Mouse (Mus musculus) adrenal gland, postnatal 10 days (tissue): ENCODE data around the gene Cmip. TPM values are rescaled to one million over a fixed set of nuclear protein-coding genes. Genes with fewer than 3 reads are reported as not detected.

Experiments
- DNase-seq: peaks from one replicate; pipeline ENCODE4 v3.0.0; 2021; ENCODE audit warnings: mixed read lengths
- total RNA-seq, 2 experiments: library from RNA; stranded (reverse); gene quantifications; 2 replicates each; pipeline ENCODE4 v1.2.3; 2021

The Cmip gene
- total RNA-seq, 2 experiments from 2014 or later, result 77.7 to 82.3 TPM

GRCm38 (mm10) chr8:117257821-117258575 is 1.1 kb downstream of the Cmip start:
- DNase-seq, result peak; percentile 45

GRCm38 (mm10) chr8:117258576-117259040 is 1.7 kb downstream of the Cmip start:
- peak; percentile 41 for DNase-seq

DNA sequence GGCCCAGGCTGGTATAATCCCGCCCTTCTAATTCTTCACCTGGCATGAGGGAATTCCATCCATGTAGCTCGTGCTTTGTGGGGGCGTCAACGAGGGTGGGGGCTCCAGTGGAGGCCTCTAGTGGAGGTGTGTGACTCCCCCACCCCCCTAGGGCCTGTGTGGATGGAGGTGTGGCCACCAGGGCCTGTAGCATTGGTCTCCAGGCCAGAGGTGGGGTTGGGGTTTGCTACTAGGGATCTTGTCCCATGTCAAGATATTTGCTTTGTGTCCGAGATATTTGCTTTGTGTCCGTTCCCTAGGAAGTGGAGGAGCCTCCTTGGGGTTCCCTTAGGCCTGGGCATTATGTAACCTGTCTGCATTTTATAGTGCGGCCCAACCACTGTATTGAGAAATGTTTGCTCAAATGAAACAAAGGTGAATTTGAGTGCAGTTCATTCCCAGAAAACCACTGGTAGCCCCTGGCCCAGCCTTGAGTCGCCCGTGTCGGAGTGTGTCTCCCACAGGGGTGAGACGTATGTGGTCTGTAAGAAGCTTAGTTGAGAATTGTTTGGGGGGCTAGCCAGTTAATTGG is 2.7 kb downstream of the Cmip start:
- DNase-seq, result no peak

GRCm38 (mm10) chr8:117260234-117260929 is 3.5 kb downstream of the Cmip start:
- no peak for DNase-seq

DNA sequence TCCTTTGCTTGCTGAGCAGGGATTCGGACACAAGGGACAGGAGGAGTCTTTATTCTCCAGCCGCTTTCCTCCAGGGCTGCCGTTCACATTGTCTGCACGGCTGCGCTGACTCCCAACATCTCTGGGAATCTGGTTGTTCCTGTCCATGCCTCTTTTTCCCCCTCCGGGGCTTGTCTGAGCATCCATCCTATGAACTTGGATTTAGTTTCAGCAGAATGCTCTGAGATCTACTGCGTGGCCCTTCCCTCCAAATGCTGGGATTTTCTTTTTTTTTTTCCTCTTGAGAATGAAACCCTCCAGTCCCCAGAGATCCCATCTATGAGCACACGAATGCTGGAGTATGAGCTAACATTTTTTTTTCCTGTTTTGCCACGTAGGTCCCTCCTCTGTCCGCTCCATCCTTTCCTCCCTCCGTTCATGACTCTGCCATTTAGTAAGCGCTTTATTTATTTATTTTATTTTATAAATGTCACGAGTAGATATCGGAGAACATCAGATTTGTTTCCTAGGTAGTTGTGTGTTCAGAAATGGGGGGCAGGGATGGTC is 4.1 kb downstream of the Cmip start:
- no peak for DNase-seq

GRCm38 (mm10) chr8:117261702-117262101 is 4.8 kb downstream of the Cmip start:
- DNase-seq, result no peak

DNA sequence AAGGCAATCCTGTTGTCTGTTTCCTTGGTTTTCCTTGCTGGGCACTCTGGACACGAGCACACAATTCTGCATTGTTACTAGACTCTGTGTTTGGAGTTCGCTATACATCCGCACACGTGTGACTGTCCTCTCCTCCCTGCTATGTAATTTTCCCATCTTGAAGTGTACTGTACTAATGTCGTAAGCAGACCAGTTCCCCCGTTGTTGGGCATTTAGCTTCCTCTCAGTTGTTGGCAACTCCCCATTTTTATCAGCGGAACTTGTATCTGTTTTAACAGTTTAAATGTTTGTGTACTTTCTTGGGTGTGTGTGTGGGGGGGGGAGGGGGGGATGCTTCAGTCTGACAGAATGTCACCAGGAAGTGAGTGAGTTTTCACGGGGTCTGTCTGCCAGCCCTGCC is 5.8 kb downstream of the Cmip start:
- DNase-seq, result no peak

- no peak for DNase-seq
These were observed 6.6 kb downstream of the Cmip start for GRCm38 (mm10) chr8:117263442-117263841.

DNA sequence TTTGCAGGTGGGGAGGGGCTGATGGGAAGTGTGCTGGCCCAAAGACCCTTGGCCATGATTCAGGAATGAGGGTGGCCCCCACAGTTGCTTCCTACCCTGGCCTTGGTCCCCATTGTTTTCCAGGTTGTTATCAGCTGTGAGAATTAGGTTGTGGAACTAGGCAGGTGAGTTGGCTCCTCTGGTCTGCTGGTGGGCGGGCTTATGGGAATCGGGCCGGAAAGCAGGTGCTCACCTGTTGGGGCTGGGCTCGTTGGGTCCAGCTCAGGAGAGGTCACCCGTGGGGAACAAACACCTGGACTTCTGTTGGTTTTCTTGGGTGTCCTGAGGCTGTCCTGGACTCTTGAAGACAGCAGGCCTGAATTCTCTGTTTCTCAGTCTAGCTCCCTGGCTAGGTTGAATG is 8.2 kb downstream of the Cmip start:
- no peak for DNase-seq

- peak; percentile 54 for DNase-seq
These were observed 10.7 kb downstream of the Cmip start for GRCm38 (mm10) chr8:117267403-117268129.

GRCm38 (mm10) chr8:117278234-117278633 is 21.4 kb downstream of the Cmip start:
- no peak for DNase-seq

DNA sequence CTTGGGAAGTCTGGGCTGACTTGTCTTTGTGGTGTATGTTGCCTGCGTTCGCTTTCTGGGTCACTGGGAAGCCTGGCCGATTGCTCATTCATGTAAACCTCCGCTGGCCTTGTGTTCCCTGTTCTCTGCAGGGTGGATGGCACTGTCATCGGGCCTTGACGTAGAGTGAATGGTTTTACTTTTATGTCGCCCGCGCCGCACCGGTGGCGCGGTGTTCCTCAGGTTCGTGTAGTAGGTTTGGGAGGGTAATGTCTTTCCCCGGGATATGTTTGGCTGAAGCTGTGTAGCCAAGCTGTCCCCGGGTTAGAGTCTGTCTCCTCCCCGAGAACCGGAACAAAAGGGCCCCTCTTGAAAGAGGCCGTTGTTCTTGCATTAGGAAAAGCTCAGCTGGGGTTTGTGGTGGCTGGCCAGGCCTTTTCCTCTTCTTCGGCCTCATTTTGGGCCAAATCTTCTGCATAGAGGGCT is 21.8 kb downstream of the Cmip start:
- peak; percentile 62 for DNase-seq

DNA sequence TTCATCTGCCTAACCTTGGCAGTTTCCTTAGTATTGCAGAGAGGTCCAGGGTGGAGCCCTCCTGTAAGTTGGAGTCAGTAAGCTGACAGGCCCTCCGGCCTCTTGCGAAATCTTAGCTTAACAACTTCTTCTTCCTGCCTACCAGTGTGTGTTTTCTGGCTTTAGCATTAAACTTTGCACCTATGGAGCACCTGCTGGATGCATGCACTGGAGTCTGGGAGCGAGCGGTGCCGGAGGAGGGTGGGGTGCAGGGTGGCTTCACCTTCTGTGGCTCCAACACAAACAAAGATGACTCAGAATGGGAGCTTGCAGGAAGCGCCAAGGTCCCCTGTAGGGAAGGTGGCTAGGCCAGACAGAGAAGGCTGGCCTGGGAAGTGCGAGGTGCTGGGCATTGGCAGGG is 23.6 kb downstream of the Cmip start:
- DNase-seq, result peak; percentile 65

DNA sequence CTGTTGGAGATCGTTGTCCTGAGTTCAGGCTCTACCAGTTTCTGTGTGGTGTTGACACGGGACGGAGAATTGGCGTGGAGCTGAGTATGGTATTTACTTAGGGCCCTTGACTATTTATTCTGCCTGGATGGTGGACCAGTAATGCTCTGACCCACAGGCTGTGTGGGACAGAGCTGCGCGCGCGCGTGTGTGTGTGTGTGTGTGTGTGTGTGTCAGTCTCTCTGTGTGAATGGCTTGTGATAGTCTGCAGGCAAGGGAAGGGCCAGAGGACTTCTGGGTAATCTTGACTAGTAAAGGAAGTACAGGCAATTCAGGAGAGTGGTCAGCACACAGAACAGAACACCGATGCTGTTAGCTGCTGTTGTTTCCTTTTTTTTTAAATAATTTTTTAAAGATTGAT is 24.8 kb downstream of the Cmip start:
- DNase-seq, result no peak

- DNase-seq, result peak; percentile 59
These were observed 25.5 kb downstream of the Cmip start for GRCm38 (mm10) chr8:117282141-117282950.

DNA sequence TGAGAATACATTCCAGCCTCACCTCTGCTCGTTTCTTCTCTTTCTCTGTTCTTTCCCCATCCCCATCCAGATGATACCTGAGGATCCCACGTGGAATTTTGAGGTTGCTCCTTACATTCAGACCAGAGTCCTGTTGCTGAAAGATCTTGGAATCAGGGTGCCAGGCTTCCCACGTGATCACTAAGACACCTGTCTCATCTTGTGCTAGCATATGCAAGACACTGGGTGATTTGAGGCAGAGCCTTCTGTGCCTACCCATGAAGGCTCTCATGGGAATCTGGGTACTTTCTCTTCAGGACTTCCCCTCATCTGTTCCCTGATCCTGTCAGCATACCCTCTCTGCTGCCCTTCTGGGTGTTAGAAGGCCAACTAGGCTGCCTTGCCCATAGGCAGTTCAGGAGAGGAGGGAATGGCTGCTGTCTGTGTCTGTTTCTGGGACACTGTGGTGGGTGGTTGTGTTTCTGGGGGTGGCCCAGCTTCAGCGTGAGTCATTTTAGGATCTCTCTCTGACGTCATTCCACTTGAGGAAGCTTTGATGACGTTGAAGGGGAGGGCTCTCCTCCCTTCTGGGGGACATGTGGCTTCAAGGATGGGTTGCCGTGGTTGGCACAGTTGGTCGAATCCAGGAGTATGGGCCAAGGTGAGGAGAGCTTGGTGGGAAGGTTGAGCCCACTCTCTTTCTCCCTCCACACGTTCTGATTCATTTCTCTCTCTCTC is 28.1 kb downstream of the Cmip start:
- DNase-seq, result no peak

DNA sequence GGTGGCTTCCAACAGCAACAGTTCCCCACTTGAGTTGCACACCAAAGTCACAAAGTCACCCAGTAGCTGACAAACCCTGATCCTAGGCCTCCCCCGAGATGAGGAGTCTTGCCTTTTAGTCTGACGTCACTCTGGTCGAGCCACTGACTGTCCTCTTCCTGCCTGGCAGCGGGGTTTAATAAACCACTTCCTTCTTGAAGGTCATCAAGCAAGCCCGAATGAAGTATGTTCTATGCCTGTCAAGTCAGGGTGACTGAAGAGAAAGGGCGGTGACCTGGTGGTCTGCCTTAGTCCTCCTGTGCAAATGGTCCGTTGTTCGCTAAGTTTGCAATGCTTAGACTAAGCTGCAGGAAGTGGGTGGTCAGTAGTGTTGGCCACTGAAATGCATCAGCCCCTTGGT is 31.1 kb downstream of the Cmip start:
- peak; percentile 32 for DNase-seq

GRCm38 (mm10) chr8:117289016-117289415 is 32.2 kb downstream of the Cmip start:
- DNase-seq, result no peak

DNA sequence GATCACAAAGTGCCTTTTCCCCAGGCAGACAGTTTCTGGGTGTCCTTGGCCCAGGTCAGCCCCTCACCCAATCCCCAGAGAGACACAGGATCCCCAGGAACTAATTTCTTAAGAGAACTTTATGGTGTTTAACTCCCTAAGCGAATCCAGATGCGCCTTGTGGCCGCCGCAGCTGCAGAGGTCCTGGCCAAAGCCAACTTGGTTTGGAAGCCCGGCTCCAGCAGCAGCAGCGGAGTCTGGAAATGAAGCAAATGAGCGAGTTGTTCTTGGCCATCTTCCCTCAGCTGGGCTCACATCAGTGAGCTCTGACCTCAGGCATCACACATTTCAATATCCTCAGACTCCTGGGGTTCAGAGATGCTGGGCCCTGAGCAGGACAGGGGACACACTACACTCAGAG is 33.6 kb downstream of the Cmip start:
- no peak for DNase-seq

DNA sequence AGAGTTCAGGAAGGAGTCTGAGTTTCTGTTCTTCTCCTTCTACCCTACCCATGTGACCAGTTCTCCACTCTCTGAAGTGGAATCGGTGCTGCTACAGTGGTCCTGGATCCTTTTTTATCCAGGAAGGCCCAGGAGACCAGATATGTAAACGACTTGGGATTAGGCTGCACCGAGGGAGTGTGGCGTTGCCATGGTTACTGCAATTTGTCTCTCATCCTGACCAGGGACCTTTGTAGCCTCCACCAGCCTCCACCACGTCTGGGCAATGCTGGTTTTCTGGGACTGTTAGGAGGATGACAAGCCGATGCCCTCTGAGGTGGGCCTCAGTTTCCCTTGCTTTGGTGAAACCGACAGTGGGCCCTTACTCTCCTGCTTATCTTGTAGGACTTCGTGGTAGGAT is 35.4 kb downstream of the Cmip start:
- DNase-seq, result no peak

- DNase-seq, result no peak
These were observed 37.9 kb downstream of the Cmip start for GRCm38 (mm10) chr8:117294812-117295211.
